Mouse (Mus musculus): Measurements from ENCODE around the gene Slc5a5.
A peak's percentile ranks its signal among the peaks of the same experiment; 100 is the strongest.
"Not testable (repeated sequence)": the region's sequence is repeated elsewhere in the genome, so short reads cannot be mapped to it uniquely, and the experiment has no call there.

The Slc5a5 gene

GRCm38 (mm10) chr8:70903112-70903511 lies 10.6 kb upstream of the Slc5a5 start:
- DNase-seq (ENCODE audit: low read depth, low spot score) = no peak

- peak; percentile 44 for DNase-seq (ENCODE audit: low read depth, low spot score)
These were observed 9.7 kb upstream of the Slc5a5 start for GRCm38 (mm10) chr8:70902211-70902610.

GRCm38 (mm10) chr8:70900872-70901387 lies 8.4 kb upstream of the Slc5a5 start:
- DNase-seq (ENCODE audit: low read depth, low spot score) = no peak

GRCm38 (mm10) chr8:70899226-70899625 lies 6.7 kb upstream of the Slc5a5 start:
- no peak for DNase-seq (ENCODE audit: low read depth, low spot score)

- DNase-seq (ENCODE audit: low read depth, low spot score) = no peak
These were observed 6.2 kb upstream of the Slc5a5 start for GRCm38 (mm10) chr8:70898661-70899198.

GRCm38 (mm10) chr8:70897681-70898413 lies 5.3 kb upstream of the Slc5a5 start:
- DNase-seq (ENCODE audit: low read depth, low spot score) = peak; percentile 85

- peak; percentile 100 for DNase-seq (ENCODE audit: low read depth, low spot score)
These were observed 4.6 kb upstream of the Slc5a5 start, which contains the start of gene Rpl18a for GRCm38 (mm10) chr8:70897021-70897680. Gene Rpl18a, minus strand, starts transcription at chr8:70897412.

- DNase-seq (ENCODE audit: low read depth, low spot score) = peak; percentile 67
These were observed 3.9 kb upstream of the Slc5a5 start for GRCm38 (mm10) chr8:70896316-70897020.

GRCm38 (mm10) chr8:70895571-70896259 lies 3.2 kb upstream of the Slc5a5 start:
- not testable (repeated sequence) for DNase-seq (ENCODE audit: low read depth, low spot score)

- DNase-seq (ENCODE audit: low read depth, low spot score) = no peak
These were observed 2.4 kb upstream of the Slc5a5 start for GRCm38 (mm10) chr8:70894771-70895545.

- no peak for DNase-seq (ENCODE audit: low read depth, low spot score)
These were observed 1.8 kb upstream of the Slc5a5 start for GRCm38 (mm10) chr8:70894385-70894720.

- DNase-seq (ENCODE audit: low read depth, low spot score) = peak; percentile 94
These were observed 1.3 kb upstream of the Slc5a5 start for GRCm38 (mm10) chr8:70893656-70894384.

GRCm38 (mm10) chr8:70892896-70893655 lies 519 bp upstream of the Slc5a5 start:
- no peak for DNase-seq (ENCODE audit: low read depth, low spot score)

GRCm38 (mm10) chr8:70891356-70891755 lies 1.2 kb downstream of the Slc5a5 start:
- peak; percentile 97 for DNase-seq (ENCODE audit: low read depth, low spot score)

- no peak for DNase-seq (ENCODE audit: low read depth, low spot score)
These were observed 1.9 kb downstream of the Slc5a5 start for GRCm38 (mm10) chr8:70890656-70891055.

- DNase-seq (ENCODE audit: low read depth, low spot score) = peak; percentile 85
These were observed 4.9 kb downstream of the Slc5a5 start for GRCm38 (mm10) chr8:70887669-70888068.

- peak; percentile 73 for DNase-seq (ENCODE audit: low read depth, low spot score)
These were observed 6.9 kb downstream of the Slc5a5 start for GRCm38 (mm10) chr8:70885612-70886011.

GRCm38 (mm10) chr8:70884683-70885082 lies 7.9 kb downstream of the Slc5a5 start:
- DNase-seq (ENCODE audit: low read depth, low spot score) = no peak

GRCm38 (mm10) chr8:70884186-70884585 lies 8.4 kb downstream of the Slc5a5 start:
- no peak for DNase-seq (ENCODE audit: low read depth, low spot score)

Measured in R1 (cell line).